ENCODE assay signal across 11 mouse cellular contexts in genomic region chr1:174521976-174522770, GRCm38 (mm10). TPM values are rescaled to one million over a fixed set of nuclear protein-coding genes. Genes with fewer than 3 reads are reported as not detected.
DNase-seq lines count a peak whose midpoint lies in the region; ATAC-seq and TF ChIP-seq lines count a peak whose summit lies in the region.
"Had no signal": no experiment of that assay in that cellular context is flagged by ENCODE, and none has a peak within 500 bp of the region (broad histone marks: within the 10 kb centered on the region; RNA-seq: fewer than 3 reads in every experiment).

No protein-coding gene starts in this region.

- no peak overlapping the region for H3K4me2 ChIP-seq in hindbrain, embryonic 14.5 days (replicated peaks)
- no peak overlapping the region for H3K4me2 ChIP-seq in hindbrain, embryonic 11.5 days (replicated peaks; ENCODE audit: low read depth, low read length)
- H3K4me2 ChIP-seq in midbrain, embryonic 14.5 days (ENCODE audit: low read length), result no peak overlapping the region

- H3K4me1 ChIP-seq in hindbrain, embryonic 14.5 days (replicated peaks; ENCODE audit: control insufficient read depth, insufficient read depth, low read length), result no peaks in the 10 kb centered on the region; the same call in 1 of the 2 replicates
- no peaks in the 10 kb centered on the region for H3K4me1 ChIP-seq in hindbrain, embryonic 11.5 days (replicated peaks; ENCODE audit: control insufficient read depth, insufficient read depth, low read length)
- peaks cover 6% of the 10 kb centered on the region; the same call in 1 of the 2 replicates for H3K4me1 ChIP-seq in midbrain, embryonic 14.5 days (ENCODE audit: control insufficient read depth, insufficient read depth, low read length)

- H3K27ac ChIP-seq in hindbrain, embryonic 14.5 days, result no peak overlapping the region
- H3K27ac ChIP-seq in hindbrain, embryonic 11.5 days (ENCODE audit: low read depth, low read length), result no peak overlapping the region
- no peak overlapping the region for H3K27ac ChIP-seq in midbrain, embryonic 14.5 days (replicated peaks; ENCODE audit: low read depth, low read length)

- no peak overlapping the region for H3K4me3 ChIP-seq in hindbrain, embryonic 14.5 days (replicated peaks; ENCODE audit: low read length)
- H3K4me3 ChIP-seq in hindbrain, embryonic 11.5 days (ENCODE audit: low read depth, low read length), result no peak overlapping the region
- H3K4me3 ChIP-seq in midbrain, embryonic 14.5 days (replicated peaks; ENCODE audit: low read depth, low read length), result no peak overlapping the region
- H3K4me3 ChIP-seq: erythroblast, embryonic 14.5 days had no signal

- H3K27me3 ChIP-seq in hindbrain, embryonic 14.5 days (ENCODE audit: control insufficient read depth, insufficient read depth, low read length), result no peaks in the 10 kb centered on the region
- no peaks in the 10 kb centered on the region for H3K27me3 ChIP-seq in hindbrain, embryonic 11.5 days (ENCODE audit: control insufficient read depth, insufficient read depth, low read length)
- no peaks in the 10 kb centered on the region for H3K27me3 ChIP-seq in midbrain, embryonic 14.5 days (ENCODE audit: control insufficient read depth, insufficient read depth, low read length)

- H3K9ac ChIP-seq in hindbrain, embryonic 14.5 days, result no peak overlapping the region
- H3K9ac ChIP-seq in hindbrain, embryonic 11.5 days (ENCODE audit: low read depth, low read length), result no peak overlapping the region
- H3K9ac ChIP-seq in midbrain, embryonic 14.5 days (replicated peaks; ENCODE audit: low read length), result no peak overlapping the region

- peak; percentile 65; the same call in 1 of the 2 replicates for ATAC-seq in hindbrain, embryonic 14.5 days (ENCODE audit: low FRiP score)
- ATAC-seq in hindbrain, embryonic 11.5 days (ENCODE audit: low FRiP score), result no peak
- ATAC-seq in midbrain, embryonic 14.5 days (ENCODE audit: low FRiP score, low TSS enrichment), result peak; percentile 38; the same call in 1 of the 2 replicates
- ATAC-seq: intestine, embryonic 16.5 days had no signal

- DNase-seq in hindbrain, embryonic 14.5 days (ENCODE audit: low spot score), result no peak
- no peak for DNase-seq in hindbrain, embryonic 11.5 days (ENCODE audit: low spot score)
- peak; percentile 68 for DNase-seq in brain, embryonic 14.5 days (ENCODE audit: low read depth)
- DNase-seq in frontal cortex, postnatal 36 days (ENCODE audit: low spot score in 2 of 2), result peak; percentile 43 to 65
- no peak for DNase-seq in midbrain, embryonic 14.5 days
- no peak for DNase-seq in lung, postnatal 10 days
- no peak for DNase-seq in retina, embryonic 14.5 days (ENCODE audit: low spot score)
- no peak for DNase-seq in spleen, postnatal 36 days (ENCODE audit: low spot score in 2 of 2)
- DNase-seq: lung, adult 18-20 months had no signal

- H3K36me3 ChIP-seq in hindbrain, embryonic 14.5 days (replicated peaks; ENCODE audit: control insufficient read depth, insufficient read depth), result no peaks in the 10 kb centered on the region
- H3K36me3 ChIP-seq in hindbrain, embryonic 11.5 days (ENCODE audit: control insufficient read depth, insufficient read depth, low read length), result no peaks in the 10 kb centered on the region
- H3K36me3 ChIP-seq in midbrain, embryonic 14.5 days (ENCODE audit: control insufficient read depth, insufficient read depth, low read length), result no peaks in the 10 kb centered on the region

- no peaks in the 10 kb centered on the region for H3K9me3 ChIP-seq in hindbrain, embryonic 14.5 days (ENCODE audit: control insufficient read depth, low read length)
- H3K9me3 ChIP-seq in hindbrain, embryonic 11.5 days (ENCODE audit: control insufficient read depth, low read length), result no peaks in the 10 kb centered on the region
- H3K9me3 ChIP-seq in midbrain, embryonic 14.5 days (ENCODE audit: control insufficient read depth, low read length), result no peaks in the 10 kb centered on the region

- TF ChIP-seq POLR2A in brain, embryonic 14.5 days (IDR thresholded peaks at IDR 0.05; ENCODE audit: borderline replicate concordance, extremely low read depth, insufficient read depth, insufficient read length, poor library complexity, severe bottlenecking), result no peak

- WGBS in hindbrain, embryonic 14.5 days, result 60% methylated on average over 5 of the region's 5 CpGs
- 73% methylated on average over 5 of the region's 5 CpGs for whole genome bisulfite sequencing in hindbrain, embryonic 11.5 days
- WGBS in midbrain, embryonic 14.5 days, result 56% methylated on average over 5 of the region's 5 CpGs

- TF ChIP-seq CTCF in brain, embryonic 14.5 days (IDR thresholded peaks at IDR 0.05; ENCODE audit: borderline replicate concordance, extremely low read depth, insufficient read depth, insufficient read length), result no peak

RNA-seq across cellular contexts. Expression of gene Fmn2, which starts 20.5 kb away (rescaled TPM):
- 8.3 and 9.6 TPM in 2 replicates for polyA plus RNA-seq in hindbrain, embryonic 14.5 days (2014; fragmentation: Nextera tagmentation; extraction: Ambion mirVana)
- 7.7 and 11.3 TPM in 2 replicates for polyA plus RNA-seq in hindbrain, embryonic 11.5 days (2014; fragmentation: Nextera tagmentation; extraction: Ambion mirVana)
- polyA plus RNA-seq in brain, embryonic 14.5 days (2012; rRNA removed), result 14.0 and 18.3 TPM in 2 replicates
- polyA plus RNA-seq in midbrain, embryonic 14.5 days (2014; fragmentation: Nextera tagmentation; extraction: Ambion mirVana), result 9.4 and 10.3 TPM in 2 replicates

Comparison
In these comparisons a context has a peak if more than half of its experiments do, and no peak if none do; other contexts are left out.
1. DNase-seq: peak in brain, embryonic 14.5 days (single experiment) and frontal cortex, postnatal 36 days (2 of 2); none in hindbrain, embryonic 14.5 days (single experiment), hindbrain, embryonic 11.5 days (single experiment), midbrain, embryonic 14.5 days (single experiment), lung, postnatal 10 days (single experiment), retina, embryonic 14.5 days (single experiment) and spleen, postnatal 36 days (0 of 2).